Mouse (Mus musculus): Measurements from ENCODE around the gene Itga9.

The Itga9 gene

GRCm38 (mm10) chr9:118943941-118944340, 337.5 kb downstream of the Itga9 start:
- no peak for DNase-seq (ENCODE audit: low read depth, low spot score)

DNA sequence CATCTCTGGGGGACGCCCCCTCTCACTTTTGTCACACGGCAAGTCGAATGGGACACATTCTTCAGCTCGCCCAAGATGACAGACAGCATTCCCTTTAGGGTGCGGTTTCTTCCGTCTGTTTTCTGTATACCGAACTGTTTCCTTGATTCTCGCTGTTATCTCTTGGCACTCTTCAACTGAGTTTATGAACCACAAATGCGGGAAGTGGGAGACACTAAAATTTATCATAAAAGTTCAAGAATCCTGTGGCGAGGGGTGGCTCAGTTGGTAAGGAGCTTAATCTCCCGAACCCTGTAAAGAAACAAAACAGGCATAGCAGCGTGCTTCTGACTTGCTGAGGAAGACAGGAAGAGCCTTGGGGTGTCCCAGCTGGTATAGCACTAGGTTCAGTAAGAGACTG, 337.9 kb downstream of the Itga9 start:
- no peak for DNase-seq (ENCODE audit: low read depth, low spot score)

GRCm38 (mm10) chr9:118948486-118948885, 342.0 kb downstream of the Itga9 start:
- no peak for DNase-seq (ENCODE audit: low read depth, low spot score)

GRCm38 (mm10) chr9:118949124-118949523, 342.6 kb downstream of the Itga9 start:
- no peak for DNase-seq (ENCODE audit: low read depth, low spot score)

DNA sequence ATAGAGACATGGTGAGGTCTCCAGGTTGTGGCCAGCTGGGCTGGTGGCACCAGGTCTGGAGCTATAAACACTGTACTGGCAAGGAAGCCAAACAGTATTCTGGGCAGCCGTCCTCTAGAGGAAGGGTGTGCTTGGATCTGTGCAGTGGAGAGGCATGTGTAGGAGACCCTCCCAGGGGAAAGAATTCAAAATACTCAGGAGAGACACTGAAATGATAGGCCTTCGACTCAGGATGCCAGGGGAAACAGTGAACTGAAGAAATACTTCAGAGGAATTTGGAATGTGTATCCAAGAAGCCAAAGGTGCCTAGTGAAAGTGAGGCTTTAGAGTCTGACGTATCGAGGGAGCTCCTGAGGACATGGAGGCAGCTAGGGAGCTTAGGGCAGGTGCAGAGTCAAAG, 343.2 kb downstream of the Itga9 start:
- no peak for DNase-seq (ENCODE audit: low read depth, low spot score)

- no peak for DNase-seq (ENCODE audit: low read depth, low spot score)
Observed at GRCm38 (mm10) chr9:118950061-118950460, 343.6 kb downstream of the Itga9 start.
